Mouse (Mus musculus): ENCODE data around the gene Gm10322. TPM values are rescaled to one million over a fixed set of nuclear protein-coding genes. Genes with fewer than 3 reads are reported as not detected.
A peak's percentile ranks its signal among the peaks of the same experiment; 100 is the strongest.

The Gm10322 gene
- polyA plus RNA-seq (2015; fragmentation: Nextera tagmentation; extraction: Ambion mirVana): not detected in 2 replicates

DNA sequence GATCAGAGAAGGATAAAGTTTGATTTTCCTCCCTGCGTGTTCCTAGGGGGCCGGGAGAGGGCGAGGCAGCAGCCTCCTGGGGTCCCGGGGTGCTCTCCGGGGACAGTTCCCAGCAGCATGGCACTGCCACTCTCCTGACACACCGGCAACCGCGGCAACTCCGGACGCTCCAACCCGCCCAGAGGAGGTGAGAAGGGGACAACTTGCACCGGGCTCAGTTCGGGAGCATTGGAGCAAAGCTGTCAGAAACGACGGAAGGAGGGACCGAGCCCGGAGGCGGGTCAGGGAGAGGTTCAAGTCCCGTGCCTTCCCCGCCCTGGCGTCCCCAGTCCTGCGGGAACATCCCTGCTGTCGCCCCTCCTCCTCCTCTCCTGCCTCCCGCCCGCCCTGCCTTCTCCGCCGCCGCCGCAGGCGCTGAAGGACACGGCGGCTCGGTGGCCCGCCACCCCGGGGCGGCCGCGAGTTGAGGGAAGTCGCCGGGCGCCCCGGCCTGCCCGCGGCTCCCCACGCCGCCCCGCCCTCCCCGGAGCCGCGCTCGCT lies at the start of gene Gm10322:
Gene Gm10322 (plus strand): TSS at position 83 of the 540 bp plus-strand sequence.
- H3K4me2 ChIP-seq (ENCODE audit: low read depth, low read length): peak within 1 kb of the TSS; percentile 81
- peak within 1 kb of the TSS; percentile 86 for H3K27ac ChIP-seq (ENCODE audit: low read length)
- ATAC-seq (ENCODE audit: insufficient read depth, low FRiP score): peak; percentile 80
- no peaks in the 10 kb centered on the region for H3K36me3 ChIP-seq (ENCODE audit: control insufficient read depth, insufficient read depth, low read length)
- peak within 1 kb of the TSS; percentile 99 for H3K9ac ChIP-seq (ENCODE audit: low read length)
- peaks cover 22% of the 10 kb centered on the region for H3K4me1 ChIP-seq (ENCODE audit: control insufficient read depth, insufficient read depth, low read length)
- H3K4me3 ChIP-seq (replicated peaks; ENCODE audit: low read length): peak within 1 kb of the TSS; percentile 88
- H3K27me3 ChIP-seq (ENCODE audit: control insufficient read depth, insufficient read depth, low read length): no peaks in the 10 kb centered on the region
- WGBS: under 1% methylated on average over 40 of the region's 51 CpGs
- H3K9me3 ChIP-seq (replicated peaks; ENCODE audit: control insufficient read depth, low read length): no peaks in the 10 kb centered on the region

DNA sequence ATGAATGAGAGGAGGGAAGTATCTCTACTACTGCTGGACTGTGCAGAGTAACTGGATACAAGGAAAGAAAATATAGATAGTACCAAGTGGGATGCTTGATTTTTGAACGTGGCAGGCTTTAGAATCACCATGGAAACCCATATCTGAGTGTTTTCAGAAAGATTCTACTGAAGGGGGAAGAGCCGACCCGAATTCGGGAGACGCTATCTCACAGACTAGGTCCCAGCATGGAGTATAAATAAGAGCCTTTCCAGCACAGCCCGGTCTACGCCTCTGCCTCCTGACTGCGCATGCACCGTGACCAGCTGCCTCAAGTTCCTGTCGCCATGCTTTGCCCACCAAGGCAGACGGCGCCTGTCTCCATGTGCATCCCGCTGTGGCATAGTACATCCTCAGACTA lies 48.9 kb upstream of the Gm10322 start:
- Histone ChIP-seq H3K9ac (ENCODE audit: low read length) (no peak overlapping the region), H3K36me3 (ENCODE audit: control insufficient read depth, insufficient read depth, low read length) (no peaks in the 10 kb centered on the region), H3K27ac (ENCODE audit: low read length) (no peak overlapping the region), H3K9me3 (replicated peaks; ENCODE audit: control insufficient read depth, low read length) (no peaks in the 10 kb centered on the region), H3K4me1 (ENCODE audit: control insufficient read depth, insufficient read depth, low read length) (peaks cover 24% of the 10 kb centered on the region), H3K4me2 (ENCODE audit: low read depth, low read length) (no peak overlapping the region), H3K27me3 (ENCODE audit: control insufficient read depth, insufficient read depth, low read length) (no peaks in the 10 kb centered on the region), H3K4me3 (replicated peaks; ENCODE audit: low read length) (no peak overlapping the region)
- ATAC-seq (ENCODE audit: insufficient read depth, low FRiP score): no peak
- WGBS: 86% methylated on average over 13 of the region's 13 CpGs

DNA sequence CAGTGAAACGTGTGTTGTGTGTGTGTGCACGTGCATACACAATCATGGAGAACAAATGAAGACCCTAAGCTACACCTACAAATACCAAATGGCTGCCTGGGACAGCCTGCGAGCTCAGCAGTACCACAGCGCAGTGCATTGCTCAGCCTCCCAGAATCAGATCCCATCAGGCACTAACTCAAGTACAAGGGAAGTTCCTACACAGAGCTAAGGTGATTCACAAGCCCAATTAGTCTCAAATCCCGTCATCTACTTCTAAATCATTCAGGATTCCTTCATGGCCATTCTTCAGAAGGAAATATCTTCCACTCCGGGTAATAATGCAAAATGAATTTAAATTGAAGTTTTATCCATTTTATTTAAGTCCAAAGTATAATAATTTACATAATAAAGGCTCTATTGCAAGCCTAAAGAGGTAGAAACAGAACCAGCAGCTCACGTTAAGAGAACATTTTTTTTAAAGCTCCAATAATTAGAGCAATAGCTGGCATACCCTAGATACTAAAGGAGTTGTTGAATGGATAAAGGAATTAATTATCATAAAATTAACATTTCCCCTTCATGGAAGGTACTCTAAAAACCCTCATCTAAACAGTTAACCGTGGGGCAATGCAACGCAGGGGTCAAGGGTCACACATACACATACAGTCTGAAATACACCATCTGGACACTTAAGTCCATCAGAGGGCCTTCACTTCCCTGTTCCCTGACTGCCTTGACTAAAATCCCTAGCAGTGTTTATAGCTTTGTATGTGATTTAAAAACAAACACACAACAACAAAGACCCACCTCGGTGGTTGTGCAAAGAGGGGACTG lies 47.0 kb upstream of the Gm10322 start:
- H3K9ac ChIP-seq (ENCODE audit: low read length): no peak overlapping the region
- ATAC-seq (ENCODE audit: insufficient read depth, low FRiP score): no peak
- H3K4me2 ChIP-seq (ENCODE audit: low read depth, low read length): no peak overlapping the region
- H3K4me3 ChIP-seq (replicated peaks; ENCODE audit: low read length): no peak overlapping the region
- H3K36me3 ChIP-seq (ENCODE audit: control insufficient read depth, insufficient read depth, low read length): no peaks in the 10 kb centered on the region
- peaks cover 27% of the 10 kb centered on the region for H3K4me1 ChIP-seq (ENCODE audit: control insufficient read depth, insufficient read depth, low read length)
- 55% methylated on average over 10 of the region's 10 CpGs for WGBS
- no peak overlapping the region for H3K27ac ChIP-seq (ENCODE audit: low read length)
- no peaks in the 10 kb centered on the region for H3K27me3 ChIP-seq (ENCODE audit: control insufficient read depth, insufficient read depth, low read length)
- H3K9me3 ChIP-seq (replicated peaks; ENCODE audit: control insufficient read depth, low read length): peaks cover 5% of the 10 kb centered on the region; the same call in 1 of the 2 replicates

DNA sequence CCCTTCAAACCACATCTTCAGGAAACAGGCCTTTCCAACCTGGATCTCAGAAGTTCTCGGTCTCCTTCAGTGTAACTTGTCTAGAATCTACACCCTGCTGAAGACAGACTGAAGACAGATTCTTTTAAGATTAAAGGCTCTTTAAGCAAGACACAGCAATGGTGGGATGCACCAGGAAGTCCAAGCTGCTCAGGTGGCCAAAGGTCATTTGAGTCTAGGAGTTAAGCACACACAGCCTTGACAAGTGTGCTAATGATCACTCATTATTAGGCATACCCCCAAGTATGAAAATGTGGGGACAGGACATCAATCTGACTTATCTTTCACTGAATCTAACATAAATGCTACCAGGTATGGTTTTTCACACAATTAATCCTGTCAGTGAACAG lies 46.4 kb upstream of the Gm10322 start:
- Histone ChIP-seq H3K27me3 (ENCODE audit: control insufficient read depth, insufficient read depth, low read length) (no peaks in the 10 kb centered on the region), H3K4me3 (replicated peaks; ENCODE audit: low read length) (no peak overlapping the region), H3K4me1 (ENCODE audit: control insufficient read depth, insufficient read depth, low read length) (peaks cover 27% of the 10 kb centered on the region), H3K9ac (ENCODE audit: low read length) (no peak overlapping the region), H3K27ac (ENCODE audit: low read length) (no peak overlapping the region), H3K9me3 (replicated peaks; ENCODE audit: control insufficient read depth, low read length) (peaks cover 5% of the 10 kb centered on the region; the same call in 1 of the 2 replicates), H3K36me3 (ENCODE audit: control insufficient read depth, insufficient read depth, low read length) (no peaks in the 10 kb centered on the region), H3K4me2 (ENCODE audit: low read depth, low read length) (no peak overlapping the region)
- no peak for ATAC-seq (ENCODE audit: insufficient read depth, low FRiP score)
- 77% methylated on average over 1 of the region's 1 CpGs for WGBS

DNA sequence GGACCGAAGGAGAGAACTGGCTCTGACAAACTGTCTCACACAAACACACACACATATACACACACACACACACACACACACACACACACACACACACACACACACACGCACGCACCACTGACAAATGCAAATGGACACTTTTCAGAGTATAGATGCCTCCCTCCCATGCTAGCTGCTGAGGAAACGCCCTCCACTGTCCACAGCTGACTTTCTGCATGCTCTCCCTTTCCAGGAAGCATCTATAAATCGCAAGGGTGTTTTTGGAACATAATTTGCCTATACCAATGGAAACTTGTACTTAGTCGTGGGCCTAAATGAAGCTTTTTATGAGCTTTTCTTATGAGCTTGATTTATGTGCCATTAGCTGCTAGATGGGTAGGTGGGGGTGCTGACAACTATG lies 45.5 kb upstream of the Gm10322 start:
- Histone ChIP-seq H3K27me3 (ENCODE audit: control insufficient read depth, insufficient read depth, low read length) (no peaks in the 10 kb centered on the region), H3K4me1 (ENCODE audit: control insufficient read depth, insufficient read depth, low read length) (peaks cover 27% of the 10 kb centered on the region), H3K4me2 (ENCODE audit: low read depth, low read length) (no peak overlapping the region), H3K27ac (ENCODE audit: low read length) (no peak overlapping the region), H3K9ac (ENCODE audit: low read length) (no peak overlapping the region), H3K4me3 (replicated peaks; ENCODE audit: low read length) (no peak overlapping the region), H3K36me3 (ENCODE audit: control insufficient read depth, insufficient read depth, low read length) (no peaks in the 10 kb centered on the region), H3K9me3 (replicated peaks; ENCODE audit: control insufficient read depth, low read length) (peaks cover 5% of the 10 kb centered on the region; the same call in 1 of the 2 replicates)
- ATAC-seq (ENCODE audit: insufficient read depth, low FRiP score): no peak
- 54% methylated on average over 6 of the region's 6 CpGs for whole genome bisulfite sequencing

DNA sequence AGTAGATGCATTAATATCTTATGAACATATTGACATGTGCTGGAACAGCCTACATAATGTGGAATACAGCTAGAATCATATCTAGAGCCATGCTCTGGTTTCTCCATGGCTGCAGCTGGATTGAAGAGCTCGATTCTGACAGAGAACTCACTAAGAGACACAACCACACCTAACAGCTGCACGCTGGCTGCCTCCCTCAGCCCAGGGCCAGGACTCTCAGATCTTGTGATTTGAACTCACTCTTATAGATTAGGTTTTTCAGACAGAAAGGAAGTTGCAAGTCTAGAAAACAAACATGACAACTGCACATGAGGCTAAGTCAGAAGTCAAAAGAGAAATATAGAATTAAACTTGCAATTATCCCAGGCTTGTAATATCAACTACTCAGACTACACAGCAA lies 45.1 kb upstream of the Gm10322 start:
- H3K4me2 ChIP-seq (ENCODE audit: low read depth, low read length): no peak overlapping the region
- peaks cover 27% of the 10 kb centered on the region for H3K4me1 ChIP-seq (ENCODE audit: control insufficient read depth, insufficient read depth, low read length)
- H3K36me3 ChIP-seq (ENCODE audit: control insufficient read depth, insufficient read depth, low read length): no peaks in the 10 kb centered on the region
- H3K9ac ChIP-seq (ENCODE audit: low read length): no peak overlapping the region
- 46% methylated on average over 2 of the region's 2 CpGs for WGBS
- H3K4me3 ChIP-seq (replicated peaks; ENCODE audit: low read length): no peak overlapping the region
- H3K27ac ChIP-seq (ENCODE audit: low read length): no peak overlapping the region
- ATAC-seq (ENCODE audit: insufficient read depth, low FRiP score): no peak
- peaks cover 5% of the 10 kb centered on the region; the same call in 1 of the 2 replicates for H3K9me3 ChIP-seq (replicated peaks; ENCODE audit: control insufficient read depth, low read length)
- no peaks in the 10 kb centered on the region for H3K27me3 ChIP-seq (ENCODE audit: control insufficient read depth, insufficient read depth, low read length)

DNA sequence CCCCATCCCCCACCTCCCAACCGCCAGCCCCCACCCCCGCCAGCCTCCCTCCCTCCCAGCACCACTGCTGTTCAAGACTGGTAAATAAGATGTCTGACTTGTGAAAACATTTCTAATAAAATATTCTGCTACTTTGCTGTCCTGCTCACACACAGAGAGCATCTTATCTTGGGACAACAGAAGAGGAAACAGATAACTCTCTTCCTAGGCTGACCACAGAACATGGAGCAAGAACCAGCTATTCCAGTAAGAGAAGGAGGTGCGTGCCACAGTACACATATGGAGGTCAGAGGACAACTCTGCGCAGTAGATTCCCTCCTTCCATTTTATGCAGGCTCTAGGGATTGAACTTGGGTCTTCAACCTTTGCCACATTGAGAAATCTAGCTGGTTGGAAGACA lies 44.6 kb upstream of the Gm10322 start:
- Histone ChIP-seq H3K4me2 (ENCODE audit: low read depth, low read length) (no peak overlapping the region), H3K9me3 (replicated peaks; ENCODE audit: control insufficient read depth, low read length) (peaks cover 5% of the 10 kb centered on the region; the same call in 1 of the 2 replicates), H3K4me1 (ENCODE audit: control insufficient read depth, insufficient read depth, low read length) (peaks cover 25% of the 10 kb centered on the region), H3K27me3 (ENCODE audit: control insufficient read depth, insufficient read depth, low read length) (no peaks in the 10 kb centered on the region), H3K9ac (ENCODE audit: low read length) (no peak overlapping the region), H3K4me3 (replicated peaks; ENCODE audit: low read length) (no peak overlapping the region), H3K36me3 (ENCODE audit: control insufficient read depth, insufficient read depth, low read length) (no peaks in the 10 kb centered on the region), H3K27ac (ENCODE audit: low read length) (peak overlapping the region; percentile 26; the same call in 1 of the 2 replicates)
- 77% methylated on average over 4 of the region's 4 CpGs for WGBS
- ATAC-seq (ENCODE audit: insufficient read depth, low FRiP score): no peak

DNA sequence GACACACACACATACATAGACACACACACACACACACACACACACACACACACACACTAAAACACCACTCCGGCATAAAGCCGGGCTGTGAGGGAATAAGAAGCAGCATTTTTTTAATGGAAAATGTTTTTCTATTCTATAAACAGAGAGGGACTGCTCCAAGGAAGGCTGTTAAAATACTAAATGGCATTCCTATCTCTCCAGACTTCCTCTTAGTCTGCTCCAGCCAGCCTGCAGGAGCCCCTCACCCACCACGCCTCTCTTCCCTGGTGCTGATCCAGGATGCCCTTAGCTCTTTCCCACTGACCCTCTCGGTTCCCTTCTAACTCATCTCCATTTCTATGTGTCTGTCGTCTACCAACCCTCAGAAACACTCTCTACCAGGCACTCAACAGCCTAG lies 43.9 kb upstream of the Gm10322 start:
- Histone ChIP-seq H3K36me3 (ENCODE audit: control insufficient read depth, insufficient read depth, low read length) (no peaks in the 10 kb centered on the region), H3K4me3 (replicated peaks; ENCODE audit: low read length) (no peak overlapping the region), H3K9ac (ENCODE audit: low read length) (no peak overlapping the region), H3K4me1 (ENCODE audit: control insufficient read depth, insufficient read depth, low read length) (peaks cover 20% of the 10 kb centered on the region), H3K27me3 (ENCODE audit: control insufficient read depth, insufficient read depth, low read length) (no peaks in the 10 kb centered on the region), H3K4me2 (ENCODE audit: low read depth, low read length) (no peak overlapping the region), H3K9me3 (replicated peaks; ENCODE audit: control insufficient read depth, low read length) (peaks cover 5% of the 10 kb centered on the region; the same call in 1 of the 2 replicates), H3K27ac (ENCODE audit: low read length) (peak overlapping the region; percentile 46; the same call in 1 of the 2 replicates)
- ATAC-seq (ENCODE audit: insufficient read depth, low FRiP score): no peak
- 54% methylated on average over 5 of the region's 5 CpGs for WGBS

DNA sequence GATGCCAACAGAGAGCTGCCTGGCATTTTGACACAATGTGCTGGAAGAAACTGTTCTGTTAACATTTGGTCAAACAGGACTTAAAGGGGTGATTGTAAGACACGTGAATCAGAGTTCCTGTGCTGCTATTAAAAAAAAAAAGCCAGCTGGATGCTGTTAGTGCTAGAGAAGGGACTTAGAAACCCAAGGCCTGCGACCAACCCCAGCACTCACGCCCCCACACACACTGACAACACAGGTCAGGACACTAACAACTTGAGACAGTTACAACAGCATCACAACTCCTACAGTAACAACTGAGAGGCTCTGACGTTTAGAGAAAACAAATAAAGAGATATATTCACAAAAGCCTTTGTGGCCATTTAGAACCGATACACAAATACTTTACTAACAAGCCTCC lies 39.6 kb upstream of the Gm10322 start:
- Histone ChIP-seq H3K9me3 (replicated peaks; ENCODE audit: control insufficient read depth, low read length) (peaks cover 5% of the 10 kb centered on the region; the same call in 1 of the 2 replicates), H3K27ac (ENCODE audit: low read length) (no peak overlapping the region), H3K27me3 (ENCODE audit: control insufficient read depth, insufficient read depth, low read length) (no peaks in the 10 kb centered on the region), H3K4me3 (replicated peaks; ENCODE audit: low read length) (no peak overlapping the region), H3K36me3 (ENCODE audit: control insufficient read depth, insufficient read depth, low read length) (no peaks in the 10 kb centered on the region), H3K4me2 (ENCODE audit: low read depth, low read length) (no peak overlapping the region), H3K9ac (ENCODE audit: low read length) (no peak overlapping the region), H3K4me1 (ENCODE audit: control insufficient read depth, insufficient read depth, low read length) (peaks cover 29% of the 10 kb centered on the region)
- no peak for ATAC-seq (ENCODE audit: insufficient read depth, low FRiP score)
- WGBS: 39% methylated on average over 5 of the region's 5 CpGs
